Mouse (Mus musculus): ENCODE results near the gene Zfp772.
"Not testable (repeated sequence)": the region's sequence is repeated elsewhere in the genome, so short reads cannot be mapped to it uniquely, and the experiment has no call there.

Zfp772 gene

GRCm38 (mm10) chr7:7209313-7210151 is at the start of gene Zfp772:
Gene Zfp772, minus strand, starts transcription at chr7:7209998.
- DNase-seq (ENCODE audit: low read depth, low spot score) = peak; percentile 42

- not testable (repeated sequence) for DNase-seq (ENCODE audit: low read depth, low spot score)
Observed at GRCm38 (mm10) chr7:7247228-7247627, 37.4 kb upstream of the Zfp772 start, which contains the start of gene Vmn2r29. Gene Vmn2r29, minus strand, starts transcription at chr7:7247328.

GRCm38 (mm10) chr7:7188191-7188942 is 21.4 kb downstream of the Zfp772 start:
- DNase-seq (ENCODE audit: low read depth, low spot score) = peak; percentile 85

- no peak for DNase-seq (ENCODE audit: low read depth, low spot score)
Observed at GRCm38 (mm10) chr7:7187417-7188190, 22.2 kb downstream of the Zfp772 start.

GRCm38 (mm10) chr7:7185897-7186296 is 23.9 kb downstream of the Zfp772 start:
- no peak for DNase-seq (ENCODE audit: low read depth, low spot score)

- peak; percentile 79 for DNase-seq (ENCODE audit: low read depth, low spot score)
Observed at GRCm38 (mm10) chr7:7171227-7172147, 38.3 kb downstream of the Zfp772 start, which contains the start of gene Zfp418. Gene Zfp418, plus strand, starts transcription at chr7:7171330.
